Mouse (Mus musculus) cerebellum, postnatal 36 days (tissue): ENCODE measurements around the gene Abcg5.
A peak's percentile ranks its signal among the peaks of the same experiment; 100 is the strongest.

ENCODE experiments used
- DNase-seq, 2 experiments: peaks; one replicate each; pipeline ENCODE4 v3.0.0; 2021 to 2022; ENCODE audit warnings: mixed read lengths in 2 of 2

Gene Abcg5

DNA sequence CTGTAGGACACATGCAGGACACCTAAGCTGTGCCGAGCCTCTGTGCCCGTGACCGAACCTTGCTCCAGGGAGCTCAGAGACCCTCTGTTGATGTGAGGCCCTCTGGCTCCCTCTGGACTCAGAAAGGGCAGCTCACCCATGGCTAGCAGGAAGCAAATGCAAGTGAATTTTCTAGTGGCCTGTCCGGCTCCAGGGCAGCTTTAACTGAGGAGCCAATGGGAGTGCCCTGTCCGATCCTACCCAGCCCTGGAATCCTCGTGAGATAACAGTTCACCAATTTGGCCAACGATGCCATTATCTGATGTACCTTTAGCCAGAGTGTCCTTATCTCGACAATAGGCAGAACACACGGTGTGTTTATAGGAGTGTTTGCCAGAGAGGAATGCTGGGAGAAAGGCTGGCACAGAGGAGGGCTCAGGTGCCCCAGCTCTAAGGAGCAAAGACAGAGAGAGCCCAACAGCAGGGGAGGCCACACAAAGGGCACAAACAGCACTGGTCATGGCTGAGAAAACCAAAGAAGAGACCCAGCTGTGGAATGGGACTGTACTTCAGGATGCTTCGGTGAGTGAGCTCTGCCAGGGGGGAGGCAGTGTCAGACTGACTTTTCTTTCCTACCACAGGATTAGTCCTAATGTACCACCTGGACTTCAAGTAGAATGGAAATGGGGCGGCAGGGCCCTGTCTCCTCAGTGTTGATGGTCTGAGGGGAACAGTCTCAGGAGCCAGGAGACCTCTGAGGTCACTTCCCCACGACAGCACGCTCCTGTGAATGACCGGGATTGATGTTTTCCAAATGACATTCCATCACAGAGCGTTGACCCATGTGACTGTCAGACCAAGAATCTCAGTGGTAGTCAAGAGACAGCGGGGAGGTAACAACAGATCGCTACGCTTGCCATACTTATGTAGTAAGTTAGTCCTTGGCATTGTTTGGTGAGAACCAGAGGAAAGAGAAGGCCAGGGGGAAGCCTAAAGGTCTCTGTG is at the start of gene Abcg5:
Gene Abcg5, minus strand, starts transcription at position 278 of the 984 bp plus-strand sequence.
- no peak for DNase-seq

DNA sequence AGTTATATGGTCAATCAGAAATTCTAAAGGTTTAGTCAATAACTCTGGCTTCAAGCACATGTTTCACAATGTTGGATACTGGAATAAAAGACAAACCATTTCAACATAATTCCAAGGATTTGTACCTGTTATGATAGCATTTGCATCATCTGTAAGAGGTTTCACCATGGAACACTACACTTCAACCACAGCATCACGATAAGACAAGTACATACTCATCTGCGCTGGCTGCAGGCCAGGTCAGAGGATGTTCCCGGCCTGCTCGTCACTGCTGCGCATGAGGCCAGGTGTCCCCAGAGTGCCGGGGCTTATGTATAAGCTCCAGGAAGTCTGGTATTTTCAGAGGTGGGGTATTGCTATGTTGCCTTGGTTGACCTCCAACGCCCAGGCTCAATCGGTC is 49.8 kb upstream of the Abcg5 start:
- no peak for DNase-seq

DNA sequence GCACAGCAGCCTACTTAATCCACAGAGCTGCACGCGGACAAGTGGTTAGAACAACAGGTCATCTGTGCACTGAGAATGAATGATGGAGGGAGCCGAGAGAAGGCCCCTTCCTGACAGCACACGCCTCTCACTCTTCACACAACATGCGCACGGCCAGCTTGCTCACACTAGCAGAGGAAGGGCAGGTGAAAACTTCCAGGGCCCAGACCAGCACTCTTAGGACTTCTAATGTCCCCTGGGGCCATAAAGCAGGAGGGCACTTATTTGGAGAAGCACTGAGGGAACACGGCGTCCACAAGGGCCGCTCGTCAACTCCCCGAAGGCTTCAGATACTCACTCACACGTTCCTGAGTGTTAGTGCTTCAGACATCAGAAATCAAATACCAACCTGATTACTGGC is 48.5 kb upstream of the Abcg5 start:
- DNase-seq = no peak

DNA sequence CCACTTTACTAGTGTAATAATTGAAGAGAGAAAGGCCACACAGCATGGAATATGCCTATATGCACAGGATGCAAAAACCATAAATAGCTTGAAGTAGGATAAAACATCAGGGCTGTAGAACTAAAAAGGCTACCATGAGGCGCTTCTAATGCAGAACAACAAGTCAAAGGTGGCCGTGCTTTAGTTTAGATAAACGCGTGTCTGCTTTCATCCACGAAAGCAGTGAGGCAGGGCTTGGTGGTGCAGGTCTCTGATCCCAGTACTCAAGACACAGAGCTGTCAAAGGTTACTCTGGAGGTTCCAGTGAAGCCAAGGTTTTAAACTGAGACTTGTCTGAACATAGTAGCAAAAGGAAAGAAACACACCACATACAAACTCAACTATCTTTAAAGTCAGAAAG is 46.3 kb upstream of the Abcg5 start:
- no peak for DNase-seq

DNA sequence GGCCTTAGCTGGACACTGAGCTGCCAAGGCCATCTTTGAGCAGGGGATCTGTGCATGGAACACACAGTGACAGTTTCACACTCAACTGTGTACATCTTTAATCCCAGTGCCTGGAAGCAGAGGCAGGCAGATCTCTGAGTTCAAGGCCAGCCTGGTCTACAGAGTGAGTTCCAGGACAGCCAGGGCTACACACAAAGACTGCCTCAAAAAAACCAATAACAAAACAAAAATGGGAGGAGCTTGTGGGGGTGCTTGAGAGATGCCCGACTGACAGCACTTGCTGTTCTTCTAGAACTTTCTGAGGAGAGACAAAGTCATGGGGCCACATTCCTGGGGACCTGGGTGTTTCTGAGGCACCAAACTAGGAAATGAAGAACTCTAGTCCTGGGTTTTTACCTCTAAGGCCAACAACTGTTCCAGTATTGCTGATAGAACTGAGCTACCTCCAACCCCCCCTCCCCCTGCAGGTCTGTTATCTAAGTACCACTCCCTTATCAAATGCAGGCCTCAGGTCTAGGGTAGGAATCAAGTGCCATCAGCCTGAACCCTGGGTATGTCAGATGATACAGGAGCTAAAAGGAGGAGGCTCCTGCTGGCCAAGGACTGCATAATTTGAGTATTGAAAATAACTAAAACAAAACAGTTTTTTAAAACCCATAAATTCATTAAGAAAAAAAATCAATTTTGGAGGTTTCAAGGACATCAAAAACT is 45.5 kb upstream of the Abcg5 start:
- no peak for DNase-seq

DNA sequence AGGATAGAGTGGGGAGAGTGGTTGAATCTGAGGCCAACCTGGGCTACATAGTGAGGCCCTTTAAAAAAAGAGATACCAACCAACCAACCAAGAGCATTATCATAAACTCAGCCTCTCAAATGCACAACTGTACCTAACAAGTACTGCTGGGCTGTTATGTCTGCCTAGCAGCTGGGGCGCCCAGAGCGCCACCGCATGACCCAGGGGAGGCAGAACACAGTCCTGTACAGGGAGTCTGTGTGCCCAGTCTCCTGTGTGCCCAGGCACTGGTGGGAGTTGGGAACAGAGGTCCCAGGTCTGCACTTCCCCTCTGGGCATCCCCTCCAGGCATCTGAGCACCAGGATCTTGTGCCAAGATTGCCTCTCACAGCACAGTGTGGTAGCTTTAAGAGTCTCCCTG is 42.4 kb upstream of the Abcg5 start:
- no peak for DNase-seq

DNA sequence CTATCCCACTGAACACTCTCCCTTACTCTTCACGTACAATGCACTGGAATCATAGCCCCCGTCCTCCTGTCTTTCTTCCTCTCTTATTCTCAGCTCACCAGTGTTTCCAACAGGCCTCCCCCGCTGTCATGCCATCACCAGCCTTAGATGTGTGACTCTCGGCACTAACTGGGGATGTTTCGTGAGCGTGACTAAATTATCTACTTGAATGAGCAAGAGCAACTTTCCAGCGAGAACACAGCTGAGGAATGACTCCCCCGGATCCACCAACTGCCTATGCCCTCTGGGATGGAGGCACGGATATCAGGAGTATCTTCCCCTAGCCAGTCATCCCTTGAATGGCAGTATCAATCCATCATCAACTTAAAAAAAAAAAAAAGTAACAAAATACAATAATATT is 41.2 kb upstream of the Abcg5 start:
- no peak for DNase-seq

DNA sequence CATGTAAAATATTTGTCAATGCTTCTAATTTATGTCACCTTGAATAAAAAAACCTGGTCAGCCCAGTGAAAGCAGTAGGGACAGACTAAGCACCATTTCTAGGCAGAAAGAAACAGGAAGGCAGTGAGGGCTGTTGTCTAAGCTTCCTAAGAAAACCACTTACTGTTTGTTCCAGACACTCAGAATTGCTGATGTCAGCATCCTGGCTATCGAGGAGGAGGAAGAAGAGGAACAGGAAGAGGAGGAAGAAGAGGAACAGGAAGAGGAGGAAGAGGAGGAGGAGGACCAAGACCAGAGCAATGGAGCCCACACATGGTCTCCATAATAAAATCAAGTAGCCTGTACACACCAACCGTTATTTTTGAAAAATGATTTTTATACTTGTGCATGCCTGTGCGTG is 36.3 kb upstream of the Abcg5 start:
- DNase-seq = no peak

DNA sequence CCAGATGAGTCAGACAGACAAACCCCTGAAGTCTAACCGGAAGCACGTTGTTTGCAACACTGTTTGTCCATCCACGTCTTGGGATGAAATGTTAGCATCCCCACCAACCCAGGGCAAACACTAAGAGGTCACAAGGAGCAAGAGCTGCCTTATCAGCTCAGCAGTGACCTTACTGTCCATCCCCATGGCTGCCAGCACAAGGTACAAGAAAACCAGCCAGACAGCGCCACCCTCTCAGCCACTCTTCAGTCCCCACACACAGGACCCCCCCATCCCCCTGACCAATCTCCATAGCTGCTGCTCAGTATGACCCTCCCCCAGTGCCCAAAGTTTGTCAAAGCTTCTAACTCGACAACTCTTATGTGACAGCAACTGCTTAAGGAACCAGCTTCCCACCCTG is 34.6 kb upstream of the Abcg5 start:
- no peak for DNase-seq

DNA sequence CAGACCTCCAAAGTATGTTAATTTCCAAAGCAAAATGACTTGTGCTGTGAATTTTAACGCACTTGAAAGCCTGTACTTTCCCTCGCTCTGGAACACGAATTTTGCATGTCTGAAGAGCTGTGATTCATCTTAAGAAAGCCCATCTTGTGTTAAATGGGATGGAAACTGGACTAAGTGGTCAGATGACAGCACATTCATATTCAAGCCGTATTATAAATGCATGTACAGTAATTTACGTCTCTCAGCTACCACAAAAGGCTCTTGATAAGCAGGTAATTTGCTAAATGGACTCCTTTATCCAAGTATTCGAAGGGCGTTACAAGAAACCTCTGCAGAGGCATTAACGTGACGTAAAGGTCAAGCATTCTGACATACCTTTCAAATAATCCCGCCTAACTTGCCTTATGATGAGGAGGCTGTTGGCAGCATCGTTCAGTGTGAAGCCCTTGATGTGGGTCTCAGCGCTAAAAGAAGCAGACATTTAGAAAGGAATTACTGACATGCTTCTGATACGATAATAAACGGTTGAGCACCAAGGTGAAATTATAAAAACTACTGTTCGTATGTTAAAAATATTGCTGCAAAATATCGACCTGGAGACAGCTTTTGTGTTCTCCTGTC is 33.6 kb upstream of the Abcg5 start:
- DNase-seq = no peak

DNA sequence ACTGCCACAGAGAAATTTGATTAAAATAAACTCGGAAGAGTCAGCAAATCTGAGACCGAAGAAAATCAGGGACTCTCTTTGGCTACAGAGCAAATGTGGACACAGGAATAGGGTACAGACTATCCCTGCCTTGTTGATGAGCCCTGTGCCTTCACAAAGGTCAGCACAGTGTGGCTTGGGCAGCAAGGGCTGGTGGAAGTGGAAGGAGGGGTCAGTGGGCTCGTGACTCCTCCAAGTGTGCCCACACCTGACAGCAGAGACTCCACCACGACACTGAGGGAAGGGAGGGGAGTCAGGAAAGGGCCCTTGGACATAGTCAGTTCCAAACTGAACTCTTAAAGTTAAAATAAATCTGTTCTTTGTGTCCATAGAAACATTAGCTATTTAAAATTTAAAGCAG is 32.1 kb upstream of the Abcg5 start:
- DNase-seq = no peak

DNA sequence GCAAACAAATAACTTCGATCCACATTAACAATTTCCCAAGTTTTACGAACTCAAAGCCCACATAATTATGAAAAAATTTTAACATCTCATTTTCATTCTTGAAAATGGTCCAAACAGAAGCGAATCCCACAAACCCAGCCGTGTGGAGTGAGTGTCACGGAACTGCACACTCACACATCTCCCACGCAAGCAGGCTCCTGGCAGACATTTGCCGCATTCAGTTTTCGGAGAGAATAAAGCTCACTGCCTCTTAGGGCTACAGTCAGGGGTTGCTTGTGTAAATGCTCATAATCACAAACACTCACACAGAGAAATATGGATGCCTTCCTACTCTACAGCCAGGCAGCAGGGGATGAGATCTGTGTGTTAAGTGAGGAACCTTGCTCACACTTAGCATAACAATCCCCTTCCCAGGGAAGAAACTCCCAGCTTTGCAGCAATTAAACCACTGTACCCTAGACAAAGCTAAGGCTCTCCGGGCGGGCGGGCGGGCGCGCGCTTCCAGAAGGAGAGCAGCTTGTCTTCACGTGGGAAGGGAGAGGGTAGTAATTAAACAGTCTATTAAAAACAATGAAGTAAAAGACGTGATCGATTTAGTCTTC is 30.9 kb upstream of the Abcg5 start:
- no peak for DNase-seq

DNA sequence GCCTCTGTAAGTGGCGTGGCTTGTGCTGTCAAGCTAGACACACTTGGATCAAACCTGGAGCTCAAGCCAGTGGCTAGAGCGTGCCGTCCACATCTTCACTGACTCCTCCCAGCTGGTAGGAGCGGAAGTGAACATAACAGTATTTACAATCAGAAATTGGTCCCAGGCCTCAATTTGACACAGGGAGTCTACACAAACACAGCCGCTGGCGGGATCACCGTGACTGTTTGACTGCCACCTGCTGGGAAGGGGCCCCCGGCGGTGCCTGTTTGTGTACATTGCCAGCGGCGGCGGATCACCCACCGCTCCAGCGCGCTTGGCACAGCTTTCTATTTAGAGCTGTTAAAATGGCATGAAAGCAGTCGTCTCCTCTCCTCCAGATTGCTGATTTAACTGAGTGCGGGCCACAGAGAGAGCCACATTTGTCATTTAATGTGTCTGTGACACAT is 26.6 kb upstream of the Abcg5 start:
- peak; percentile 12 to 14 for DNase-seq

DNA sequence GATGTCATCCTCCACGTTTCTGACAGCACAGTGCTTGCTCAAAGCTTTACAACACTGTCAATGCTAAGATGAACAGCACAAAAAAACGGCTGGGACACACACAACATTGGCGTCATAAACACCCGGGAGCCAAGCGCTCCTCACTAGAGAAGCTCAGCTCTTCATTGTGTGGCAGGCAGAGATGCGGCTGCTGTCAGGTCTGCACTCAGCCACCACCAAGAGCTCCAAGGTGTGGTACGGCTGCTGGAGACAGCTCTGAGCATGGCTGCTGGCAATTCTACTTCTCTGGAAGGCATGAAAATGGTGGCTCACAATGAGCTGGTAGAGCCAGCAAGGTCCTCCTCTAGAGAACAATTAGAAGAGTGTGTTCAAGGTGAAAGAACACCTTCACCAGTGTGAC is 26.0 kb upstream of the Abcg5 start:
- DNase-seq = no peak

DNA sequence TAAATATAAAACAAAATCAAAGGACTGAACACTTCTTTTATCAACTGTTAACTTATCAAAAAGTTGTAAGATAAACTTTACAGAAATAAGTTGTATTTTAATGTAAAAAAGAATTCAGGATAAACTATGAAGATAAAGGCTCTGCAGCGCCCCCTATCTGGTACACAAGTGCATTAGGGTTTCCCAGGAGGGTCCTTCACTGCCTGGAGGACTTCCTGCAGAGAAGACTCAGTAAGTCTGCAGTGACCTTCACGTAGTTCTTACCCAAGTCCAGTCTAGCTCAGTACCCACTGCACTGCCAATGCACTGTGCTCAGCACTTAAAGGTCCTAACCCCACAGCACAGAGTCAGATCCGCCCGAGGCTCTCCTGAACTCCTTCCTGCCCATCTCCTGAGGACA is 24.6 kb upstream of the Abcg5 start:
- no peak for DNase-seq

DNA sequence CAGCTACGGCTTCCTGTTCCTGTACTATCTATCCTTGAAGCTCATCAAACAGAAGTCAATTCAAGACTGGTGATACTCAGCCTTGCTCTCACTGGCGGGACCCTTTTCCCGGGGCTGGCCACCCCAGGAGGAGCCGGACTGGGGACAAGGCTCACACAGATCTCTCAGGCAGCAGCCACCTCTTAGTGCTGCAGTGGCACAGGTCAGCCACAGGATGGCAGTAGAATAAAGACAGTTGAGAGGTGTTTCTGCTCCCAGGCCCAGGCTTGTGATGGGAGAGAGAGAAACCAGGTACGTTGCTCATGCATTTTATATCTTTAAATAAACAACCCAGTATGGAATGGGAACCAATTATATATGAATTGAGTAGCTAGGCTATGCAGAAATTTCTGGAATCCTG is 15.9 kb upstream of the Abcg5 start:
- peak; percentile 51 to 59 for DNase-seq

DNA sequence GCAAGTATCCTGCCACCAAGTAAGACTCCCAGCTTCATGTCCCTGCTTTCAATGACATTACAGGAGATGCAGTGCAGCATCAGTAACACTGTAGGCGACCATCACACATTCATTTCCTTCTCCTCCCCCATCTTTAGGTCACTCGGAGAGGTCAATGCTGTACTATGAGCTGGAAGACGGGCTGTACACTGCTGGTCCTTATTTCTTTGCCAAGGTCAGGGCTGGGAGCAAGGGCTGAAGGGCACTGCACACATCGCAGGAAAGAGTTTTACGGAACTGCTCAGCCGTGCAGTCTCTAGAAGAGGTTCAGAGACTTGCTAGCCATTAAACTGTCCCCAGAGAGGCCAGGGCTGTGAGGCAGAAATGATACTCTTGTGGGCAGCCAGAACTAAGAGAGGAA is 13.7 kb upstream of the Abcg5 start:
- DNase-seq = no peak

DNA sequence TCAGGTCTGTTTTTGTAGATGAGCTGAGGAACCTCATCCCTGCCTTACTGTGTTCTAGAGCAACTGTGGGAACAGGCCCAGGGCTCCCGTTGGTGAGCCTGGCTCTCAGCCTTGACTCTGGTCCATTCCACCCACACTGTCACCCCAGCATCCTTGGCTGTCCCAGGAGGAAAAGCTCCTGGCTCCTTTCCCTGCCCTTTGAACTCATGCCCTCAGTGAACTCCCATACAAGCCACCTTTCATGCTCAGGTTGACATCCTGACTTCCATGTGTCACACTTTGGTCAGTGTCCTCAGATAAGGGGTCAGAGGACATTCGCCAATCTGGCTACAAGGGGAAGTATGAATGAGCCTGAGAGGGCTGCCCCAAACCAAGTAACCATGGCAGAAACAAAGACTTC is 10.9 kb upstream of the Abcg5 start:
- no peak for DNase-seq

DNA sequence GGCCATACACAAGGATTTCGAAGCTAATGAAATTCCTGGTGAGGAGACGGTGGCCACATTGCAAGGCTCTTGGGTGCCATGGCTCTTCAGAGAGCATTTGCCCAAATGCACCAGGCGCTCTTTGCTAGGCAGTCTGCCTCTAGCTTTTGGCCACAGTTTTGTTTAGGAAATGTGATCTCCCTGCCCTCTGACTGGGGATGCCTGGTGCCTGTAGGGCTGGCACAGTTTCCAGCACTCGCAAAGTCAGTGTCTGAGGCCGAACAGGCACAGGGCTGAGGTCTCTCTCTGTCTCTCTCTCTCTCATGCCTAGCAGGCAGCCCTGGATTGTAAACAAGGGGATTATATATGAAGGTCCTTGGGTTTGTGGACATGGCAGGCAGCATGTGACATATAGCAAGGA is 7.3 kb upstream of the Abcg5 start:
- no peak for DNase-seq

DNA sequence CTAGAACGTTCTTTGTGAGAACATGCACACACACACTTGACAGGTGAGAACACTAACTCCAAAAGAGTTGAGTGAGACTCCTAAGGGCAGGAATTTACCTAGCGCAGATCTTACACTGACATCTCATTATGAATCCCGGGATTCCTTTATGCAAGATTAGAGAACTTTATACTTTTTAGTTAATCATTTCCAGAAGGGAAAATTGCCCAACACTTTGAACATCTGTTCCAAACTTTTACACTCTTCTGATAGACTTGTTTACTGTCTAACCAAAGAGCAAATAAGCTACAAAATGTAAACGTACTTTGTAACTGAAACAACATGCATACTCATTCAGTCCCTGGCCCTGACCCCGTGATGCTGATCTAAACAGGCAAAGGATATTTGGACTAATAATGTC is 6.5 kb upstream of the Abcg5 start:
- no peak for DNase-seq

DNA sequence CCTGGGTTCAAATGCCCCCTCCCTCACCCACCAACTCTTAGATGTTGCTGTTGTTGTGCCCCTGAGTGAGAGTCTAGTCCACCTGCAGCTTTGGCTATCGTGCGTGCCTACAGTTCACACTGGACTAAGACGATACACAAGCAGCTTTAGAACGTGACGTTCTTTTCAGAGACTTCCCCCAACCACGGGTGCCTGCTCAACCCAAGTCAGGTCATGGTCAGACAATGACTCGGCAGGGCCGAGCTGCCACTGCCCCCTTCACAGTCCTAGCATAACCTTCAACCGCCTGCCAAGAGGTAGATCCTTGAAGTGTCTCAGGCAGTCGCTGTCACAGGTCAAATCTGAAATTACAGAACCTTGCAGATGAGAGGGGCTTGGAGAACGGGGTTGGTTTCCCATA is 6.0 kb upstream of the Abcg5 start:
- no peak for DNase-seq

DNA sequence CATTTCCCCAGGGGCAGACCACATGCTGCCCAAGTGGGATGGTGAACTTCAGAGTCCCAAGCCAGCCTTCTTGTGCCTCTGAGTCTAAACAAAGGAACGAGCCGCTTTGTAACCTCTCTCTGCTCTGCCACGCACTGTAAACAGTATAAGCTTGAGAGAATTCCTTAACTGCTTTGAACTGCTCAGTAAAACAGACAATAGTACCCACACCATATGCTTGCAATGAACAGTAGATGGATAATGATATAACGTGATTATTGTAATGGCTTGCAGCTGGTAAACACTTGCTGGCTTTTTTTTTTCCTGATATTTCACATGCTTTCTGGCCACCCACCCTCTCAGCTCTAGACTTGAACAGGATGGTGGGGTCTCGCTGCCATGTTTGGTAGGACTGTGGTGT is 5.2 kb upstream of the Abcg5 start:
- no peak for DNase-seq

DNA sequence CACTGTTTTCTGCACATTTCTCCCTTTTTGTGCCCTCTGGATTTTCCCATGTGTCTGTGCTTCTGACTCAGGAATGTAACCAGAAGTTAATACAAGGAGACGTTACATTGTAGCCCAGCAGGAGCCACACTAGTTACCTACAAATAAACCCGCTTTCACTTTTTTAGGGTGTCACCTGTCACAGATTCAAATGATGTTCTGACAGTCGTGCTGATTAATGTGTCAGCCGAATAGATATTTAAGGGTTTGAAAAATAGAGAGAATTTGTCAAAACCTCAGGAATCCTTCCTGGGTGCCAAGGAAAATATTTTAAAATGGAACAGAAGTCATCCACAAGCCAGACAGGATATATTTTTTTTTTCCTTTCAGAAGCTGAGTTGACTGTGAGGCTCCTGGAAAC is 2.5 kb upstream of the Abcg5 start:
- no peak for DNase-seq
